Mouse (Mus musculus) forebrain, embryonic 15.5 days (tissue): Measurements from ENCODE around the gene Negr1. TPM values are rescaled to one million over a fixed set of nuclear protein-coding genes. Genes with fewer than 3 reads are reported as not detected.

Experiments used
- ATAC-seq: fragments of 200-750 bp; cut with Nextera tagmentation; replicated peaks from 2 replicates; pipeline ENCODE4 v1.8.0; 2017; ENCODE audit warnings: mild to moderate bottlenecking, moderate TSS enrichment, moderate library complexity
- H3K27ac ChIP-seq: fragments of 300-500 bp; sonication (generic); replicated peaks from 2 replicates; pipeline ENCODE4 v1.5.1; 2015; ENCODE audit warnings: mild to moderate bottlenecking, inconsistent platforms
- H3K27me3 ChIP-seq: fragments of 300-500 bp; sonication (generic); 2 replicates; pipeline ENCODE4 v1.6.1; 2015; ENCODE audit warnings: inconsistent platforms
- H3K36me3 ChIP-seq: fragments of 300-500 bp; sonication (generic); 2 replicates; pipeline ENCODE4 v1.6.1; 2015; ENCODE audit warnings: mild to moderate bottlenecking, inconsistent platforms
- H3K4me1 ChIP-seq: fragments of 300-500 bp; sonication (generic); 2 replicates; pipeline ENCODE4 v1.6.1; 2015; ENCODE audit warnings: inconsistent platforms
- H3K4me2 ChIP-seq: fragments of 300-500 bp; sonication (generic); replicated peaks from 2 replicates; pipeline ENCODE4 v1.6.1; 2015; ENCODE audit warnings: mild to moderate bottlenecking, inconsistent platforms
- H3K4me3 ChIP-seq: fragments of 300-500 bp; sonication (generic); 2 replicates; pipeline ENCODE4 v1.5.1; 2015; ENCODE audit warnings: mild to moderate bottlenecking, inconsistent platforms
- H3K9ac ChIP-seq: fragments of 300-500 bp; sonication (generic); replicated peaks from 2 replicates; pipeline ENCODE4 v1.6.1; 2015; ENCODE audit warnings: mild to moderate bottlenecking, inconsistent platforms
- H3K9me3 ChIP-seq: fragments of 300-500 bp; sonication (generic); 2 replicates; pipeline ENCODE4 v1.6.1; 2016; ENCODE audit warnings: inconsistent platforms
- WGBS: fragments of 180-500 bp; shearing (Covaris S2); methylation state at CpG from one replicate; pipeline ENCODE4 v1.1.7; 2015; ENCODE audit warnings: mixed read lengths; 5-methylcytosine and 5-hydroxymethylcytosine counted together
- polyA plus RNA-seq: library from polyadenylated mRNA; unstranded; fragments of >200 nt; fragmentation: Nextera tagmentation; extraction: Ambion mirVana; gene quantifications from 2 replicates; pipeline ENCODE4 v1.2.1, GENCODE M21; 2015

Gene Negr1
- polyA plus RNA-seq, 1 experiment from 2014 or later: 40.4 TPM

GRCm38 (mm10) chr3:156890986-156891385 is 329.4 kb downstream of the Negr1 start:
- no peak for ATAC-seq
- H3K27me3 ChIP-seq: no peaks in the 10 kb centered on the region
- 59% methylated on average over 4 of the region's 4 CpGs for WGBS
- H3K27ac ChIP-seq: no peak overlapping the region
- H3K4me1 ChIP-seq: peaks cover 6% of the 10 kb centered on the region; the same call in 1 of the 2 replicates
- H3K4me2 ChIP-seq: no peak overlapping the region
- H3K9ac ChIP-seq: no peak overlapping the region
- no peak overlapping the region for H3K4me3 ChIP-seq
- H3K9me3 ChIP-seq: no peaks in the 10 kb centered on the region
- no peaks in the 10 kb centered on the region for H3K36me3 ChIP-seq

DNA sequence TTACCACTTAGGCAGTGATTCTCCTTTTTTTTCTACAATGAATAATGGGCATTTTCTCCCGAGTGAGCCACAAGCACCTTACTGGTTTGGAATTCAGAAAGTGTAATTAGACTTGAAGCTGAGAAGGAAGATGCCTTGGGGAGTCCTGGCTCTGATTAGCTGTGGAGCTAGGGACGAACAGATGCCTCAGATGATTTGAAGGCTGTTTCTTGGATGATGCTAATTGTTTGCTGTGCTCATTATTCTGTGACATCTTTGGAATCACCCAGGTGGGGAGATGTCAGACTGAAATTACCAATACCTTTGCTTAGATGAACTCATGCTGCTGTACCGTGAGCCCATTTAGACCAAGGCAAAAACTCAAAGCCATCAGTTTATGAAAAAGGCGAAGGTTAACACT is 333.7 kb downstream of the Negr1 start:
- Histone ChIP-seq H3K27me3 (no peaks in the 10 kb centered on the region), H3K4me3 (no peak overlapping the region), H3K4me1 (peaks cover 6% of the 10 kb centered on the region; the same call in 1 of the 2 replicates), H3K9me3 (no peaks in the 10 kb centered on the region), H3K36me3 (no peaks in the 10 kb centered on the region), H3K9ac (no peak overlapping the region), H3K27ac (peak overlapping the region; percentile 37), H3K4me2 (no peak overlapping the region)
- no peak for ATAC-seq
- WGBS: 37% methylated on average over 4 of the region's 4 CpGs

DNA sequence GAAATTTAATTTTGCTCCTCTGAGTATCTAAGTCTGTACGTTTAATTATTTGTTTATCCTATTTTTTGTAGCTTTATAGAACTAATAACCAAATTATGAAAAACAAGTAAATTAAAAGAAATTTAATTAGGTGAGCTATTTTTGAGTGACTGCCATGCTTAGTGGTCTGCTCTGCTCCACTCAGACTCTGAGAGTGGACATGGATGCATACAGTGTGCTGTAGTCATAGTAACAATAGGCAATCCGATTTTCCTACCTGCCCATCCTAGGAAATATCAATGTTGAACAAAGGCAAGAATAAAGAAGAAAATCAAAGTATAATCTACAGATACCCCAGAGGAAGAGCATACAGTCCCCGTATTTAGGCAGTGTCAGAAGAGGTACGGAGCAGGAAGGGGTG is 334.5 kb downstream of the Negr1 start:
- Histone ChIP-seq H3K4me3 (no peak overlapping the region), H3K4me1 (peaks cover 6% of the 10 kb centered on the region; the same call in 1 of the 2 replicates), H3K4me2 (no peak overlapping the region), H3K9ac (no peak overlapping the region), H3K27ac (no peak overlapping the region; the same call in 1 of the 2 replicates), H3K27me3 (no peaks in the 10 kb centered on the region), H3K36me3 (no peaks in the 10 kb centered on the region), H3K9me3 (no peaks in the 10 kb centered on the region)
- ATAC-seq: no peak
- 85% methylated on average over 4 of the region's 4 CpGs for WGBS

GRCm38 (mm10) chr3:156896552-156896951 is 335.0 kb downstream of the Negr1 start:
- ATAC-seq: no peak
- Histone ChIP-seq H3K27ac (no peak overlapping the region), H3K9me3 (no peaks in the 10 kb centered on the region), H3K36me3 (no peaks in the 10 kb centered on the region), H3K9ac (no peak overlapping the region), H3K27me3 (no peaks in the 10 kb centered on the region), H3K4me1 (peaks cover 6% of the 10 kb centered on the region; the same call in 1 of the 2 replicates), H3K4me3 (no peak overlapping the region), H3K4me2 (no peak overlapping the region)
- WGBS: 66% methylated on average over 1 of the region's 1 CpGs

DNA sequence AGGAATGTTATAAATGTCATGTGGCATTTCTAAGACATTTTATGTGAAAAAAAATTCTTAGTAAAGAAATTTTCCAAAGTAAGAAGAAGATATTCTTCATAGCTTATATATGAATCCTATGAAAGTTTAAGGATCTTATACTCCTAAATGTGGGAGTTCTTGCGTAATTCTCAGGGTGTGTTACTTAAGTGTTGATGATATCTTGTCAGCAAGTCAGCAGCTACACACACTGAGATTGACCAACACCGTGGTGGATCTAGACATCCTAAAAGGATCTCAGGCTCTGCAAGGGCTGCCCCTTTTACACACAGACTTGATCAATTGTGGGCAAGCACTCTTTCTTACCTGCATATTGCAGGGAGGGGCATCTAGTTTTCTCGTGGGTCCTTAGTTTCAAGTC is 339.5 kb downstream of the Negr1 start:
- 90% methylated on average over 3 of the region's 3 CpGs for WGBS
- no peak overlapping the region for H3K4me2 ChIP-seq
- H3K4me1 ChIP-seq: peaks cover 13% of the 10 kb centered on the region
- H3K36me3 ChIP-seq: no peaks in the 10 kb centered on the region
- no peaks in the 10 kb centered on the region for H3K9me3 ChIP-seq
- no peaks in the 10 kb centered on the region for H3K27me3 ChIP-seq
- no peak overlapping the region for H3K9ac ChIP-seq
- no peak for ATAC-seq
- no peak overlapping the region for H3K4me3 ChIP-seq
- H3K27ac ChIP-seq: no peak overlapping the region

GRCm38 (mm10) chr3:156903925-156904576 is 342.5 kb downstream of the Negr1 start:
- 5% methylated on average over 9 of the region's 9 CpGs for WGBS

GRCm38 (mm10) chr3:156912816-156913215 is 351.2 kb downstream of the Negr1 start:
- no peak overlapping the region for H3K9ac ChIP-seq
- H3K4me3 ChIP-seq: no peak overlapping the region
- ATAC-seq: no peak
- H3K9me3 ChIP-seq: no peaks in the 10 kb centered on the region
- no peaks in the 10 kb centered on the region for H3K27me3 ChIP-seq
- no peak overlapping the region for H3K4me2 ChIP-seq
- WGBS: 84% methylated on average over 3 of the region's 3 CpGs
- no peaks in the 10 kb centered on the region for H3K36me3 ChIP-seq
- H3K4me1 ChIP-seq: no peaks in the 10 kb centered on the region
- no peak overlapping the region for H3K27ac ChIP-seq

More at GRCm38 (mm10) chr3:156903925-156904576, 342.5 kb downstream of the Negr1 start:
- peaks cover 13% of the 10 kb centered on the region for H3K4me1 ChIP-seq
- peak; percentile 94 for ATAC-seq
- no peak overlapping the region for H3K9ac ChIP-seq
- no peaks in the 10 kb centered on the region for H3K9me3 ChIP-seq
- H3K4me3 ChIP-seq: no peak overlapping the region
- H3K4me2 ChIP-seq: no peak overlapping the region
- no peaks in the 10 kb centered on the region for H3K36me3 ChIP-seq
- H3K27me3 ChIP-seq: no peaks in the 10 kb centered on the region
- peak overlapping the region; percentile 70 for H3K27ac ChIP-seq

DNA sequence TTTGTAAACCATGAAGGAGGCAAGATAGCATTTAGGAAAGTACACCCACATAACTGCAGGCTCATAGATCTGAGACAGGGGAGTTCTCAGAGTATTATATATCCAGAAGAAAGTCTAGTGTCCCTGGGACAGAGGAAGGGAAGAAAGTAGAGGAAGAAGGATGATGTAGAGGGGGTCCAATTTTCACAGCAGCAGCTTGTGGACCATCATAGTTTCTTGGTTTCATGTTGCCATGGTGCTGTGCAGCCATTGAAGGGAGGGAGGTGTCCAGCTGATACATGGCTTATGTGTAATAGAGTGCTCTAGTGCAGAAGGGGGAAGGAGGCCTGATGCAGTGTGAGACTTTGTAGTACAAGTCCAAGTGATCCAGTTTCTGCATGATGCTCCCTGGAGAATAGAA is 359.8 kb downstream of the Negr1 start:
- H3K9me3 ChIP-seq: no peaks in the 10 kb centered on the region

DNA sequence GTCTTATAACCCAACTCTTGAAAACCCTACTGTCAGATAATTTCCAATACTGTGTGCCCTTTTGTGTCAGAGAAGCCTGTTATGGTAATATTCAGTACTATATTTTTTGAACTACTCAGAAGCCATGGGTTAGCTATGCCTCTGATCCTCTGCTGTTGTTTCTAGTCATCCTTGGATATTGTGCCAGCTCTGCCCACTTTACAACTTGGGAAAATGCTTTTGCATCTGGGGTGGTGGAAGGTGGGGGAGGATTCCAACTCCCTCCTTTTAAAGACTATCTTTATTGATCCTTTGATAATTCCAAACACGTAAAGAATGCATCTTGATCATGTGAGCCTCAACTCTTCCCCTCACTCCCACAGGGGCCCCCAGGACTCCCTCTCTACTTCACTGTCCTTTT is 361.6 kb downstream of the Negr1 start:
- H3K4me1 ChIP-seq: peaks cover 8% of the 10 kb centered on the region
- no peak overlapping the region for H3K9ac ChIP-seq
- no peak overlapping the region for H3K4me2 ChIP-seq
- no peak for ATAC-seq
- H3K4me3 ChIP-seq: no peak overlapping the region
- no peaks in the 10 kb centered on the region for H3K9me3 ChIP-seq
- H3K27me3 ChIP-seq: no peaks in the 10 kb centered on the region
- 85% methylated on average over 1 of the region's 1 CpGs for WGBS
- H3K36me3 ChIP-seq: no peaks in the 10 kb centered on the region
- H3K27ac ChIP-seq: no peak overlapping the region

More for the DNA sequence above, 359.8 kb downstream of the Negr1 start:
- Histone ChIP-seq H3K4me2 (no peak overlapping the region), H3K4me1 (peaks cover 8% of the 10 kb centered on the region), H3K36me3 (no peaks in the 10 kb centered on the region), H3K27ac (no peak overlapping the region), H3K4me3 (no peak overlapping the region), H3K27me3 (no peaks in the 10 kb centered on the region), H3K9ac (no peak overlapping the region)
- no peak for ATAC-seq

- H3K4me3 ChIP-seq: no peak overlapping the region
- H3K9ac ChIP-seq: no peak overlapping the region
- H3K27ac ChIP-seq: no peak overlapping the region
- H3K36me3 ChIP-seq: no peaks in the 10 kb centered on the region
- ATAC-seq: no peak
- 93% methylated on average over 5 of the region's 5 CpGs for WGBS
- no peak overlapping the region for H3K4me2 ChIP-seq
- no peaks in the 10 kb centered on the region for H3K9me3 ChIP-seq
- no peaks in the 10 kb centered on the region for H3K27me3 ChIP-seq
- peaks cover 5% of the 10 kb centered on the region for H3K4me1 ChIP-seq
Observed at GRCm38 (mm10) chr3:156925102-156925501, 363.5 kb downstream of the Negr1 start.

DNA sequence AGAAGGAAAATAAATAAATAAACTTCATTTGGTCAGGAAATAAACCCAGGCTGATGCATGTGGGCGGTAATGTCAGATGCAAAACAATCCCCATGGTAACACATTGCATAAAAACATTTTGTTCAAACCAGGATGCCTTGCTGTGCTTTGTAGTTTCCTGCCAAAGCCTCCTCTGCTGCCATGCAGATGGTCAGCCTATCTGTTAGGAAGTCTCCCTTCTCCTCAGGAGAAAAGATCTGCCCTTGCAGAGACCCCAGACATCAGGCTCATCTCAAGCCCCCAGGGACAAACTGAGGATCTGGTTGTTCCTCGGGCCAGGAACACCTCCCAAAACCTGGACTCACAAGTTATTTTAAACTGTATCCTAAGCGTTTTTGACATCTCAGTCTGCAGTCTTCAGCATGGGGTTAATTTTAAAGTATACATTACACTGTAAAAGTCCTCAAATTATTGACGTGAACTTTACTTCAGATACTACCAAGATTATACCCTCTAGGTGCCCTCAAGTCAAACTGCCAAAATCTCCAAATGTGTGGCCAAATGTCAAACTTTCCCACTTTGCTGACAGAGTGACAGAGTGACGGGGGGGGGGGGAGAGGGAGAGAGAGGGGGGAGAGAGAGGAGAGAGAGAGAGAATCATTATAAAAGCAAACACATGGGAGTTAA is 366.9 kb downstream of the Negr1 start:
- Histone ChIP-seq H3K4me3 (no peak overlapping the region), H3K36me3 (no peaks in the 10 kb centered on the region), H3K9ac (no peak overlapping the region), H3K27ac (no peak overlapping the region), H3K4me1 (no peaks in the 10 kb centered on the region; the same call in 1 of the 2 replicates), H3K9me3 (no peaks in the 10 kb centered on the region), H3K27me3 (no peaks in the 10 kb centered on the region), H3K4me2 (no peak overlapping the region)
- WGBS: 72% methylated on average over 5 of the region's 5 CpGs
- 0 out of 2 replicates have a peak, but pooled peaks have one; percentile 2 for ATAC-seq

DNA sequence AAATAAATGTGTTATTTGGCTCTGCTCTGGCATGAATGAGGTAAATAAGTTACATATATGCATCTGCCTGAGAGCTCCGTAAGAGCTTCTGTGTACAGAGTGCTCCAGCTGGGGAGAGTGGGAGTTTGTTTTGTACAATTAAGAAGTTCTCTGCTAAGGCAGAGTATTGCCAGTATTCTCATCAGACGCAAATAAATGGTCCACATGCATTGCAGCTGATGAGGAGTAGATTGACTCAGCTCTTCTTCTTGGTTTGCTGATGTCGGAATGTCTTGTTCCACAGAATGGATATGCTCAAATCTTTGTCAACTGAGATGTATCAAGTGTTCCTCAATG is 367.4 kb downstream of the Negr1 start:
- Histone ChIP-seq H3K4me2 (no peak overlapping the region), H3K27ac (no peak overlapping the region), H3K36me3 (no peaks in the 10 kb centered on the region), H3K27me3 (no peaks in the 10 kb centered on the region), H3K4me3 (no peak overlapping the region), H3K4me1 (no peaks in the 10 kb centered on the region; the same call in 1 of the 2 replicates), H3K9ac (no peak overlapping the region), H3K9me3 (no peaks in the 10 kb centered on the region)
- 0 out of 2 replicates have a peak, but pooled peaks have one; percentile 38 for ATAC-seq
- 67% methylated on average over 3 of the region's 3 CpGs for WGBS
